Mouse (Mus musculus): ENCODE data around the gene Ttc12. TPM values are rescaled to one million over a fixed set of nuclear protein-coding genes. Genes with fewer than 3 reads are reported as not detected.

Gene Ttc12
- polyA plus RNA-seq, 1 experiment from 2014 or later = 0.09 TPM

Other genes starting within 250 kb of the Ttc12 start
- not detected in 2 replicates for gene Gm4894, start 235.7 kb downstream of the Ttc12 start, polyA plus RNA-seq (2015; fragmentation: Nextera tagmentation; extraction: Ambion mirVana)
- not detected in 2 replicates for gene Drd2, start 145.6 kb downstream of the Ttc12 start, polyA plus RNA-seq (2015; fragmentation: Nextera tagmentation; extraction: Ambion mirVana)
- gene Ankk1, start 59.2 kb downstream of the Ttc12 start, polyA plus RNA-seq (2015; fragmentation: Nextera tagmentation; extraction: Ambion mirVana) = not detected in 2 replicates

Data from liver, embryonic 16.5 days (tissue).